Mouse (Mus musculus) liver, embryonic 15.5 days (tissue): ENCODE results near the gene Usp54. TPM values are rescaled to one million over a fixed set of nuclear protein-coding genes. Genes with fewer than 3 reads are reported as not detected.
A peak's percentile ranks its signal among the peaks of the same experiment; 100 is the strongest.

Experiments used
- ATAC-seq: fragments of 200-750 bp; cut with Nextera tagmentation; 2 replicates; pipeline ENCODE4 v1.8.0; 2017; ENCODE audit warnings: moderate number of reproducible peaks, mild to moderate bottlenecking, moderate library complexity; ENCODE audit not compliant: insufficient read depth
- H3K27ac ChIP-seq: fragments of 300-500 bp; sonication (generic); replicated peaks from 2 replicates; pipeline ENCODE4 v1.5.1; 2015; ENCODE audit warnings: mild to moderate bottlenecking, inconsistent platforms
- H3K27me3 ChIP-seq: fragments of 300-500 bp; sonication (generic); 2 replicates; pipeline ENCODE4 v1.6.1; 2015; ENCODE audit warnings: mild to moderate bottlenecking, inconsistent platforms
- H3K36me3 ChIP-seq: fragments of 300-500 bp; sonication (generic); replicated peaks from 2 replicates; pipeline ENCODE4 v1.6.1; 2015; ENCODE audit warnings: moderate library complexity, mild to moderate bottlenecking, inconsistent platforms
- H3K4me1 ChIP-seq: fragments of 300-500 bp; sonication (generic); replicated peaks from 2 replicates; pipeline ENCODE4 v1.6.1; 2015; ENCODE audit warnings: inconsistent platforms
- H3K4me2 ChIP-seq: fragments of 300-500 bp; sonication (generic); 2 replicates; pipeline ENCODE4 v1.6.1; 2015; ENCODE audit warnings: moderate library complexity, mild to moderate bottlenecking, inconsistent platforms
- H3K4me3 ChIP-seq: fragments of 300-500 bp; sonication (generic); replicated peaks from 2 replicates; pipeline ENCODE4 v1.5.1; 2015; ENCODE audit warnings: mild to moderate bottlenecking, inconsistent platforms
- H3K9ac ChIP-seq: fragments of 300-500 bp; sonication (generic); 2 replicates; pipeline ENCODE4 v1.6.1; 2015; ENCODE audit warnings: moderate library complexity, mild to moderate bottlenecking, inconsistent platforms
- H3K9me3 ChIP-seq: fragments of 300-500 bp; sonication (generic); replicated peaks from 2 replicates; pipeline ENCODE4 v1.6.1; 2016; ENCODE audit warnings: inconsistent platforms
- WGBS: fragments of 180-500 bp; shearing (Covaris S2); methylation state at CpG from one replicate; pipeline ENCODE4 v1.1.7; 2015; ENCODE audit warnings: mixed read lengths; ENCODE audit not compliant: insufficient replicate concordance; 5-methylcytosine and 5-hydroxymethylcytosine counted together
- polyA plus RNA-seq: library from polyadenylated mRNA; unstranded; fragments of >200 nt; fragmentation: Nextera tagmentation; extraction: Ambion mirVana; gene quantifications from 2 replicates; pipeline ENCODE4 v1.2.1, GENCODE M21; 2015

Usp54 gene
- polyA plus RNA-seq, 1 experiment from 2014 or later, result 0.78 TPM

DNA sequence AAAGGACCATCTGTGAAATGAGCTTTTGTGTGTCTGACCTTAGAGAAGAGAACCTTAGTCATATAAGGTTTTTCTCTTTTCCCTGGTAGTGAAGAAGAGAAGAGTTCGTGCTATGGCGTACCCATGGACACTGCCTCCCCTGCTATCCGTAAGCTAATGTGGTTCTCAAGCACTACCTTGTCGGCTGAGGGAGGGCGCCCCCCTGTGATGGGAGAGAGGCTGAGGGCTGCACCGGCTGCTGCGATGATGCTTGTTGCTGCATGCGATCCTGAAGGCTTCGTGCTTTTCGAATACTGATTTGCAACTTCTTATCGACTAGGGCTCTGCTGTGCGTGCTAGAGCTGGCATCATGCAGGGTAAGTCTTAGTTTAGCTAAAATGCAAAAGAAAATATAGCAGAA lies 76.2 kb downstream of the Usp54 start:
- no peak overlapping the region for H3K27ac ChIP-seq
- H3K9me3 ChIP-seq, result no peaks in the 10 kb centered on the region
- no peaks in the 10 kb centered on the region for H3K27me3 ChIP-seq
- no peaks in the 10 kb centered on the region for H3K4me1 ChIP-seq
- 60% methylated on average over 12 of the region's 12 CpGs for WGBS
- no peak for ATAC-seq
- H3K4me3 ChIP-seq, result no peak overlapping the region
- H3K9ac ChIP-seq, result no peak overlapping the region
- H3K4me2 ChIP-seq, result no peak overlapping the region
- peaks cover 7% of the 10 kb centered on the region; the same call in 1 of the 2 replicates for H3K36me3 ChIP-seq

DNA sequence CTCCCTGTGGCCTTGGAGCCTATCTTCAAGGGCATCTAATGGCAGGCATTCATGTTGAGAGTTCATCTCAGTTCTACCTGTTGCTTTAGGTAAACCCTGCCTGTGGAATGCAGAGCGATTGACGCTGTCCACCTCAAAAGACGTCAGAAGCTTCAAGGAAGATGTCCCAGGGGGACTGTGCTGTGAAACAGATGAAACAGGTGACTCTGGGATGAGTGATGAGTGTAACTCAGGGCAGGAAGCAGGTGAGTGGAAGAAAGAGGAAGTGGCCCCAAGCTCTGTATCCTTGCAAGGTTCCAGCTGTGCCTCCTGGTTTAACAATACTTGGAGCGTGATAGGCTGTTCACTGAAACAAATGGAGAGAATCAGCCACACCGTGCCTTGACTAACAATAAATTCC lies 79.0 kb downstream of the Usp54 start:
- 71% methylated on average over 5 of the region's 5 CpGs for WGBS
- no peak overlapping the region for H3K4me2 ChIP-seq
- no peaks in the 10 kb centered on the region for H3K4me1 ChIP-seq
- no peak overlapping the region for H3K4me3 ChIP-seq
- no peak for ATAC-seq
- H3K36me3 ChIP-seq, result peaks cover 7% of the 10 kb centered on the region; the same call in 1 of the 2 replicates
- no peaks in the 10 kb centered on the region for H3K9me3 ChIP-seq
- H3K27me3 ChIP-seq, result no peaks in the 10 kb centered on the region
- no peak overlapping the region for H3K9ac ChIP-seq
- H3K27ac ChIP-seq, result no peak overlapping the region

DNA sequence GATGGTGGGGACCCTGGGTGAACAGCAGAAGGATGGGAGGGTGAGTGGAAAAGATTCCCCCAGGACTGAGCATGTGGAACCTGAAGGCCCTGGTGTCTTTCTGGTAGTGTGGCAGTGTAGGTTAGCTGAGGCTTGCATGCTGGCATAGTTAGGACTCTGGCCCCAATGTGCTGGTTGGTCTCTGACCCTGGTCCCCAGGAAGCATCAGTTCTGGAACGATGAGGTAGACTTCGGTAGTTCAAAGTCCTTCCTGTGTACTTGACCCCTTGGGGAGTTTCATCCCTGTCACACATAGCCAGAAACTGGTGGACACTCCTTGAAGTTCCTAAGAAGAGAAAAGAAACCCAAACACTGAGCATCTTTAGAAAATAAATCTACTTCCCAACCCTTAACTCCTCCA lies 90.7 kb downstream of the Usp54 start:
- Histone ChIP-seq H3K9ac (no peak overlapping the region), H3K9me3 (no peaks in the 10 kb centered on the region), H3K27ac (no peak overlapping the region), H3K36me3 (no peaks in the 10 kb centered on the region), H3K4me1 (peaks cover 13% of the 10 kb centered on the region), H3K4me2 (no peak overlapping the region), H3K4me3 (no peak overlapping the region), H3K27me3 (no peaks in the 10 kb centered on the region)
- WGBS, result 71% methylated on average over 2 of the region's 2 CpGs
- ATAC-seq, result no peak

DNA sequence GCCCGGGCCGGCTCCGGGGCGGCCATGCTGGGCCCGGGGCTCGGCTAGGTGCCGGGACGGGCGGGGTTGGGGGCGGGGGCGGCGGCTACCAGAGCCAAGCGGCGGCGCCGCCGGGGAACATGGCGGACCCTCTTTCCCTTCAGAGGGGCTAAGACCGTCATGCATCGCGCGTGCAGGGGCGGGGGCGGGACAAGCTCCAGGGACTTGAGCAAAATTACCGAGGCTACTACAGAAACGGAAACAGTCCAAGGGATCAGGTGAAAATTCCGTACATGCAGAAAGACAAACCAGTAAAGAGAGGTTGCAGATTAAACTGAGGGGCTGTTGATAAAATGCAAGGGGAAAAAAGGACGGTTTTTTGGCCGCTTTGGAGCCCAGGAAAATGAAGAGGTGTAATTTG lies 94.4 kb downstream of the Usp54 start, which contains the start of gene Ppp3cb:
Ppp3cb (minus strand) TSS at position 159 of the 400 bp plus-strand sequence.
- H3K27ac ChIP-seq, result peak within 1 kb of the TSS; percentile 99
- 0 out of 2 replicates have a peak, but pooled peaks cover 2% of the 10 kb centered on the region for H3K36me3 ChIP-seq
- no peaks in the 10 kb centered on the region for H3K9me3 ChIP-seq
- peak within 1 kb of the TSS; percentile 84 for H3K4me3 ChIP-seq
- peak within 1 kb of the TSS; percentile 76 for H3K4me2 ChIP-seq
- H3K9ac ChIP-seq, result peak within 1 kb of the TSS; percentile 81
- no peaks in the 10 kb centered on the region for H3K27me3 ChIP-seq
- under 1% methylated on average over 29 of the region's 29 CpGs for WGBS
- ATAC-seq, result peak; percentile 73
- H3K4me1 ChIP-seq, result peaks cover 31% of the 10 kb centered on the region

DNA sequence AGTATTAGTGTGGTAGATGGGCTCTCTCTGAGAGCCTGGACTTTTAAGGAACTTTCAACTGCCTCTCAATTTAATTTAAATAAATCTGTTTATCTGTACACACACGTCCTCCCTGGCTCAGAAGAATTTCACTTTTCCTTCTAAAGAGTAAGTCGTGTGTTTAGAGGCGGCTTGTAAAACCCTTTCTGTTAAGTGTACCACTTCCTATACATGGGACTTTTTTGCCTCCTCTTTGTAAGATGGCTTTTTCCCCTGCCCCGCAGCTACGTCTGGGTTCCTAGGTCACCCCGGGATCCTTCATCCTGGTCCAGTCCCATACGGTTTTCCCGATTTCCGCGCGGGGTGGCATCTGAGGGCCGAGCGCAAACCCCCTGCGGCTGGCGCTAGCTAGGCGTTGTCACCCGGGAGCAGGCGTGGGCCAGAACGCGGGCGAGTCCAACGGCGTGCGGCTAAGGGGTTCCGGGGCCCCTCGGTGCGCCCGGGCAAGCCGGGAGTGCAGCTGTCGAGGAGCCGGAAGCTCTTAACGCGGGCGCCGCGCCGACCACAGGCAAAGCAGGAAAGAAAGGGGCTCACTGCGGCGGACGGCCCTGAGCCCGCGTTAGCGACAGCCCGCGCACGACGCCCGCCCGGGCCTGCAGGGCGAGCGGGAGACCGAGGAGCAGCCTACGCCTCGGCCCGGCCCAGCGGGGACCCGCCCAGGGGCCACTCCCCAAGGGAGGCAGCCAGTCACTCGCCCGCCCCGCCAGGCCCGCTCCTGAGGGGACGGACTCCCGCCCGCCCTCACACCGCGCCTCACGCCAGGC lies 95.1 kb downstream of the Usp54 start:
- Histone ChIP-seq H3K9ac (peak overlapping the region; percentile 81), H3K36me3 (0 out of 2 replicates have a peak, but pooled peaks cover 2% of the 10 kb centered on the region), H3K4me2 (peak overlapping the region; percentile 76), H3K27me3 (no peaks in the 10 kb centered on the region), H3K4me3 (peak overlapping the region; percentile 84), H3K9me3 (no peaks in the 10 kb centered on the region), H3K27ac (peak overlapping the region; percentile 99), H3K4me1 (peaks cover 31% of the 10 kb centered on the region)
- ATAC-seq, result peak; percentile 99
- WGBS, result under 1% methylated on average over 67 of the region's 67 CpGs

DNA sequence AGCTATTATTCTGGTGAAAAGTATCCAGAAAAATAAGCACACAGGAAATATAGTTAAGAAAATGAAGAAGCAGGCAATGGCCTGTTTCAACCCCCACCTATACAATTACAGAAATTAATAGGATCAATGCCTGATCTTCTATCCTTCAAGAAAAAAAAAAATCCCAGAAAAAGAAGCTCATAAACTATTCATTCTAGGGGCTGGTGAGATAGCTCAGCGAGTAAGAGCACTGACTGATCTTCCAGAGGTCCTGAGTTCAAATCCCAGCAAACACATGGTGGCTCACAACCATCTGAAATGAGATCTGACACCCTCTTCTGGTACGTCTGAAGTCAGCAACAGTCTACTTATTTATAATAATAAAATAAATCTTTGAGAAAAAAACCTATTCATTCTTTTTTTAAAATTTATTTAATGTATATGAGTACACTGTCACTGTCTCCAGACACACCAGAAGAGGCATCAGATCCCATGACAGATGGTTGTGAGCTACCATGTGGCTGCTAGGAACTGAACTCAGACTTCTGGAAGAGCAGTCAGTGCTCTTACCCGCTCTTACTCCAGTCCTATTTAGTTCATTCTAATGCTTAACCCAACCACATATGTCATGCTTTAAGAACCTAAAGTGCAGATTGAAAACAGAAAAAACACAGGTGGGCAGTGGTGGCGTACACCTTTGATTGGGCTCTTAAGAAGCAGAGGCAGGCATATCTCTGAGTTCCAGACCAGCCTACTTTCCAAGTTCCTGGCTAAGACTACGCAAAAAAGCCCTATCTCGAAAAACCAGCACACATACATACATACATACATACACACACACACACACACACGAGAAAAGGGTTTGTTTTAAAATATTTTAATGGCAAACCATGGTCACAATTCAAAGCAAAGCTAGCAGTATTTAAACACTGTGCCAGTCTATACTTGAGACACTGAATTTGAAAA lies 96.1 kb downstream of the Usp54 start:
- peak; percentile 35 for ATAC-seq
- 28% methylated on average over 7 of the region's 7 CpGs for WGBS
- peak overlapping the region; percentile 50 for H3K9ac ChIP-seq
- peak overlapping the region; percentile 99 for H3K27ac ChIP-seq
- H3K27me3 ChIP-seq, result no peaks in the 10 kb centered on the region
- H3K4me1 ChIP-seq, result peaks cover 31% of the 10 kb centered on the region
- H3K36me3 ChIP-seq, result 0 out of 2 replicates have a peak, but pooled peaks cover 2% of the 10 kb centered on the region
- peak overlapping the region; percentile 76 for H3K4me2 ChIP-seq
- peak overlapping the region; percentile 84 for H3K4me3 ChIP-seq
- no peaks in the 10 kb centered on the region for H3K9me3 ChIP-seq

DNA sequence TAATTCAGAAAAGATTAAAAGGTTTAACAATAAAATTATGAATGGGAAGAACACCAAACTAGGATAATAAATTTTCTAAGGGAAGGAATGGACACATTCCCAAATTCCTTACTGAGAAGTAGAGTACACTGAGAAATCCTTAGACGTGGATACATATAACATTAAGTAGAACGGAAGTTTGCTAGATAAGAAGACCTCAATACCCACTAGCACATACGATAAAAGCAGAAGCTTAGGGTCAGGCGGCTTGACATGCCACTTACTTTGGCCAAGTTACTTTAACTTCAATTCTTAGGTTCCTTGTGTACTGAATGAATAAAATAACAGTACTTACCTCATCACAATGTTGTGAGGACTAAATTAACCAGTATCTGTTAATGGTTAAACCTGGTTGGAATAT lies 111.2 kb downstream of the Usp54 start:
- no peaks in the 10 kb centered on the region for H3K4me1 ChIP-seq
- H3K27ac ChIP-seq, result no peak overlapping the region
- H3K4me3 ChIP-seq, result no peak overlapping the region
- no peak overlapping the region for H3K4me2 ChIP-seq
- WGBS, result 41% methylated on average over 4 of the region's 4 CpGs
- H3K9me3 ChIP-seq, result no peaks in the 10 kb centered on the region
- H3K27me3 ChIP-seq, result no peaks in the 10 kb centered on the region
- H3K9ac ChIP-seq, result no peak overlapping the region
- ATAC-seq, result no peak
- peaks cover 13% of the 10 kb centered on the region for H3K36me3 ChIP-seq

DNA sequence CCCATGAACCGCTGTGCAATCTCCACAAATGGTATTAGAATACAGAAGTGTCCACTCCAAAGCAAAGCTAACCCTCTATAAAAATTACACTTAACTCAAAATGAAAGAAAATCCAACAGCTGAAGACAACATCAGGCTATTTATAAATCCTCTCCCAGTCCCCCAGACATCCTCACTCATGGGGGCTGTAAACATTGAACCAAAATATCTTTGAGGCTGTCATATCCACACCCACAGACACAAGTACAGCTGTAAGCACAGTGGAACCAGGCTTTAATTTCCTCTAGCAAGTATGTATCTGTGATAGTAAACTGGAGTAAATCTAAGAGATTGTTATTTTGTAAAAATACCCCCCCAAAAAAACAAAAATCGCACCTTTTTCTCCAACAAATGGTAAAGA lies 120.7 kb downstream of the Usp54 start:
- H3K27me3 ChIP-seq, result no peaks in the 10 kb centered on the region
- H3K27ac ChIP-seq, result no peak overlapping the region
- 91% methylated on average over 2 of the region's 2 CpGs for WGBS
- H3K4me3 ChIP-seq, result no peak overlapping the region
- peaks cover 45% of the 10 kb centered on the region for H3K36me3 ChIP-seq
- no peaks in the 10 kb centered on the region for H3K9me3 ChIP-seq
- no peak for ATAC-seq
- H3K4me1 ChIP-seq, result no peaks in the 10 kb centered on the region
- no peak overlapping the region for H3K9ac ChIP-seq
- H3K4me2 ChIP-seq, result no peak overlapping the region

DNA sequence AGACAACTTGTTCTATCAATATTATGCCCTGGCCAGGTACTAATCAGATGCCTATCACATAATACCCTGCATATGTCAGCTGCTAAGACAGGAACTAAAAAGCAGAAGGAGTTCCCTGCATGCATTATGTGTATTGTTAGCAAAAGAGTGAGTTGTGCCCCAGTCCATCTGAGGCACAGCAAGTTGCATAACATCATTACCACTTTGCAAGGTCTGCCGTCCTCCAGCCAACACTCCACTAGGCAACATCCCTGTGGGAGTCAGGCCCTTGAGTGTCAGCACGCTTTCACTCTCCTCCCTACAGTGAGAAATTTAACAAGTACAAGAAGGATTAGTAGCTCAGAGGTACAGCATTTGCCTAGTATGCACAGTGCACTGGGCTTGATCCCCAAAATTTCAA lies 132.4 kb downstream of the Usp54 start:
- 85% methylated on average over 2 of the region's 2 CpGs for WGBS
- H3K4me2 ChIP-seq, result no peak overlapping the region
- H3K9me3 ChIP-seq, result no peaks in the 10 kb centered on the region
- no peaks in the 10 kb centered on the region for H3K27me3 ChIP-seq
- H3K4me3 ChIP-seq, result no peak overlapping the region
- H3K36me3 ChIP-seq, result peaks cover 29% of the 10 kb centered on the region
- H3K27ac ChIP-seq, result no peak overlapping the region
- no peak for ATAC-seq
- H3K9ac ChIP-seq, result no peak overlapping the region
- H3K4me1 ChIP-seq, result peaks cover 2% of the 10 kb centered on the region; the same call in 1 of the 2 replicates

DNA sequence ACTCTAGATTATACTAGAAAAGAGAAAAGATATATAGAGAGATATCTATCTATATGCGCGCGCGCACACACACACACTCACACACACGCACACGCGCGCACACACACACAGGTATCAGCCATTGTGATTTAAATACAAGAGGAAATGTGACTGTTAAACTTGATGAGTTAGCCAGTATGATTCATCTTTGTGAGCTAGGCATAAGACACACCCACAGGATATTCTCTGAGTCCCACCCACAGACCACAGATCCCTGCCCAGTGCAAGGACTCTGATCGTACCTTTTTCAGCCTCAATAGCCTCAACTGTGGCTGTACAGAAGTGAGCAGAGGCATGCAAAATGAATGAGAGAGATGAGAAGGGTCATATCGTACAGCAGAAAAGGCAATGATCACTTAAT lies 137.9 kb downstream of the Usp54 start:
- Histone ChIP-seq H3K4me3 (no peak overlapping the region), H3K4me2 (no peak overlapping the region), H3K27ac (no peak overlapping the region), H3K9me3 (no peaks in the 10 kb centered on the region), H3K36me3 (peaks cover 31% of the 10 kb centered on the region), H3K27me3 (no peaks in the 10 kb centered on the region), H3K4me1 (no peaks in the 10 kb centered on the region), H3K9ac (no peak overlapping the region)
- no peak for ATAC-seq
- WGBS, result 87% methylated on average over 10 of the region's 10 CpGs

DNA sequence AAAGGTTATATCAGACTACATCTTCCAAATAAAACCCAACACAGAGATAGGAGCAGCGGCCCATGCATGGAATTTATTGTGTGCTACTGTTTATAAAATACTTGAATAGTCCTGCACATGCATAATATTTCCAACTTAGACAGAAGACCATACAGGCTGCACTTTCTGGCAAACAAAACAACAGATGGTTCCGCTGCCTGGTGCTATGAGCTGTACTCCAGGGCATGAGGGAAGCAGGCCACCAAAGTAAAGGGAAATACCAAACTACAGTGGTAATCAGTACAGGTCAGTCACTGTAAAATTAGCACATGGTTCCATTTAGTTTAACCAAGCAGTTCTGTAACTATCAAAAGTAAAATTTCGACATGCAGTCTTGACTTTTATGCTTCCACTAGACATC lies 140.9 kb downstream of the Usp54 start:
- H3K27ac ChIP-seq, result no peak overlapping the region
- 81% methylated on average over 3 of the region's 3 CpGs for WGBS

More for the DNA sequence above, 140.9 kb downstream of the Usp54 start:
- no peak overlapping the region for H3K9ac ChIP-seq
- H3K4me3 ChIP-seq, result no peak overlapping the region
- H3K27me3 ChIP-seq, result no peaks in the 10 kb centered on the region
- no peak overlapping the region for H3K4me2 ChIP-seq
- peaks cover 43% of the 10 kb centered on the region for H3K36me3 ChIP-seq
- 0 out of 2 replicates have a peak, but pooled peaks cover 2% of the 10 kb centered on the region for H3K4me1 ChIP-seq
- ATAC-seq, result no peak
- H3K9me3 ChIP-seq, result no peaks in the 10 kb centered on the region
